Mouse (Mus musculus): ENCODE measurements around the gene Mlph. TPM values are rescaled to one million over a fixed set of nuclear protein-coding genes. Genes with fewer than 3 reads are reported as not detected.

Mlph gene
- polyA plus RNA-seq, 1 experiment = 0.58 TPM

- no peak for TF ChIP-seq CTCF (IDR thresholded peaks at IDR 0.05; ENCODE audit: extremely low read depth, insufficient read depth, low read length)
- TF ChIP-seq POLR2A (IDR thresholded peaks at IDR 0.05; ENCODE audit: extremely low read depth, insufficient read depth, low read length) = no peak
- no peak overlapping the region for H3K4me3 ChIP-seq (ENCODE audit: insufficient read depth, low read length)
- no peak overlapping the region for H3K27ac ChIP-seq (ENCODE audit: insufficient read depth, low read length)
- H3K4me1 ChIP-seq (ENCODE audit: control insufficient read depth, insufficient read depth, low read length) = peaks cover 2% of the 10 kb centered on the region; the same call in 1 of the 2 replicates
These were observed 18.6 kb upstream of the Mlph start for GRCm38 (mm10) chr1:90896281-90896680.

DNA sequence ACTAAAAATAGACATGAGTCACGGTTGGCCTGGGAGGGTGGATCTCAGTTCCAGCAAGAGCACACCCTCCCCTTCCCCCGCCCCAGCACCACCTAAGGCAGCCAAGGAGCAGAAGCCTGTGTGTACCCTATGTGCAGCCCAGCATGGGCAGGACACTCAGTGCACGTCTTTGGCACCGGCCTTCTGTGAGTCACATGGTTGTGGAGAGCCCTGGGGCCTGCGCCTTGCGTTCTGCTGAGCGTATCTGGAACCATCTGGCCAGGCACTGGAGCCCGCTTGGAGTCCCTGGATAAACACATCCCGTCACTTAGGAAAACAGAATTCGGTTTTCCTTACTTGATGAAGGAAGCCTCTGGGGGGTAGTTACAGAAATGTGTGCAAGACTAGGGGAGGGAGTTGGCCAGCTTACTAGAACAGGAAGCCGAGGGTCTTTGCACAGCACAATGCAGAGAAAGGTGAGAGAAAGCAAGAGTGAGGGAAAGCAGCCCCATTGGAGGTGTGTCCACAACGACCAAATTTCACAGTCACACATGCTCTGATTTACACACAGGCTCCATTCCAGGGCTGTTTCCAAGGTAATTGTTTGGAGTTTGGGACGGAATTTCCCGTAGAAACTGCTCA is 18.0 kb upstream of the Mlph start:
- Histone ChIP-seq H3K27ac (ENCODE audit: insufficient read depth, low read length) (no peak overlapping the region), H3K4me1 (ENCODE audit: control insufficient read depth, insufficient read depth, low read length) (peaks cover 2% of the 10 kb centered on the region; the same call in 1 of the 2 replicates), H3K4me3 (ENCODE audit: insufficient read depth, low read length) (no peak overlapping the region)
- no peak for TF ChIP-seq CTCF (IDR thresholded peaks at IDR 0.05; ENCODE audit: extremely low read depth, insufficient read depth, low read length)
- no peak for TF ChIP-seq POLR2A (IDR thresholded peaks at IDR 0.05; ENCODE audit: extremely low read depth, insufficient read depth, low read length)

- no peak overlapping the region for H3K4me3 ChIP-seq (ENCODE audit: insufficient read depth, low read length)
- H3K4me1 ChIP-seq (ENCODE audit: control insufficient read depth, insufficient read depth, low read length) = peaks cover 2% of the 10 kb centered on the region; the same call in 1 of the 2 replicates
- TF ChIP-seq POLR2A (IDR thresholded peaks at IDR 0.05; ENCODE audit: extremely low read depth, insufficient read depth, low read length) (no peak), CTCF (IDR thresholded peaks at IDR 0.05; ENCODE audit: extremely low read depth, insufficient read depth, low read length) (no peak)
These were observed 16.9 kb upstream of the Mlph start for GRCm38 (mm10) chr1:90898012-90898411.

DNA sequence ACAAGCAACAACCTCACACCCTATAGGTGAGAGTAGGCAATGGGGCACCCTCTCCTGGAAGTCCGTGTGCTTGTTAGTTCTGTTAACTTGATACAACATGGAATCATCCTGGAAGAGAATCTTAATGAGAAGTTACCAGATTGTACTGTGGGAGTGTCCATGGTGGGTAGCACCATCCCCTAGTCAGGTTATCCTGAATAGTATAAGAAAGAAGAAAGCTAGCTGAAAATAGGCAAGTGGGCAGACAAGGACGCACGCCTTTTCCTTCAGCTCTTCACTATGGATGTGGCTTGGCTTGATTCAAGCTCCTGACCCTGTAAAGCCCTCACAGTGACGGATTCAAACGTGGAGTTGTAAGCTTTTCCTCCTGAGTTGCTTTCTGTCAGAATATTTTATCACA is 15.1 kb upstream of the Mlph start:
- no peak for TF ChIP-seq CTCF (IDR thresholded peaks at IDR 0.05; ENCODE audit: extremely low read depth, insufficient read depth, low read length)
- TF ChIP-seq POLR2A (IDR thresholded peaks at IDR 0.05; ENCODE audit: extremely low read depth, insufficient read depth, low read length) = no peak
- Histone ChIP-seq H3K4me1 (ENCODE audit: control insufficient read depth, insufficient read depth, low read length) (peaks cover 2% of the 10 kb centered on the region), H3K4me3 (ENCODE audit: insufficient read depth, low read length) (no peak overlapping the region), H3K27ac (ENCODE audit: insufficient read depth, low read length) (no peak overlapping the region)

More at GRCm38 (mm10) chr1:90898012-90898411, 16.9 kb upstream of the Mlph start:
- no peak overlapping the region for H3K27ac ChIP-seq (ENCODE audit: insufficient read depth, low read length)

DNA sequence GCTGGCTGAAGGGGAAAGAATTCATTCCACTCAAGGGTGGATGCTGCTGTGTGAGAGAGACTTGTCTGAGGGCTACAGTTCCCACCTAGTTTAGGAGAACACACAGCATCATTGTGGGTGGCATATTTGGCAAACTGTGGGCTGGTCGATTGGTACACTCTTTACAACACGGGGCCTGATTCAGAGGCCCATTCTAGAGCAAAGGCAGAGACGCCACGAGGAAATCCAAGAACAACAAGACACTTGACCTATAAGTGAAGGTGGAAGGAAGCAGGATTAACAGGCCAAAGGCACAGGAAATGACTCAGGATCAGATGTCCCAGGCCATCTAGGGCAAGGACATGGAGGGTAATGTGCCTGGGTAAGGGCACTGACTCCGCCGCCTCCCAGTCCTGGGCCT is 14.5 kb upstream of the Mlph start:
- no peak overlapping the region for H3K4me3 ChIP-seq (ENCODE audit: insufficient read depth, low read length)
- H3K27ac ChIP-seq (ENCODE audit: insufficient read depth, low read length) = no peak overlapping the region
- peaks cover 2% of the 10 kb centered on the region for H3K4me1 ChIP-seq (ENCODE audit: control insufficient read depth, insufficient read depth, low read length)
- TF ChIP-seq POLR2A (IDR thresholded peaks at IDR 0.05; ENCODE audit: extremely low read depth, insufficient read depth, low read length) (no peak), CTCF (IDR thresholded peaks at IDR 0.05; ENCODE audit: extremely low read depth, insufficient read depth, low read length) (no peak)

DNA sequence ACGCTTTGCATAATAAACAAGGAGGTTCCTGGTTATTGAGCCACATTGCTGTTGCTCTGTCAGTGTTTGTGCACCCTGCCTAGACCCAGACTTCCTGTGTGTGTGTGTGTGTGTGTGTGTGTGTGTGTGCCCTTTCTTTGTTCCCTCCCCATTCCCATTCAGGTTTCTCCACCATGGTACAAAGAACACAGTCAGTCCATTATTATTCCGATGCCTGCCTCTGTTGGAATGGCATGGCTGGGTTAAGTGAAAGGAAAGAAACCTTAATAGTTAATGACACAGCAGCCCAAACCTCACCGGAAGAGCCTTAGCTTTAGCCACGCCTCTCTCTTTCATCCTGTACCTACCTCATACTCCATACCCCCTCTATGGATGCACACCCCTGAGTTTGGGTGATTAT is 13.6 kb upstream of the Mlph start:
- H3K4me3 ChIP-seq (ENCODE audit: insufficient read depth, low read length) = no peak overlapping the region
- peaks cover 2% of the 10 kb centered on the region for H3K4me1 ChIP-seq (ENCODE audit: control insufficient read depth, insufficient read depth, low read length)
- no peak for TF ChIP-seq POLR2A (IDR thresholded peaks at IDR 0.05; ENCODE audit: extremely low read depth, insufficient read depth, low read length)
- TF ChIP-seq CTCF (IDR thresholded peaks at IDR 0.05; ENCODE audit: extremely low read depth, insufficient read depth, low read length) = no peak
- no peak overlapping the region for H3K27ac ChIP-seq (ENCODE audit: insufficient read depth, low read length)

DNA sequence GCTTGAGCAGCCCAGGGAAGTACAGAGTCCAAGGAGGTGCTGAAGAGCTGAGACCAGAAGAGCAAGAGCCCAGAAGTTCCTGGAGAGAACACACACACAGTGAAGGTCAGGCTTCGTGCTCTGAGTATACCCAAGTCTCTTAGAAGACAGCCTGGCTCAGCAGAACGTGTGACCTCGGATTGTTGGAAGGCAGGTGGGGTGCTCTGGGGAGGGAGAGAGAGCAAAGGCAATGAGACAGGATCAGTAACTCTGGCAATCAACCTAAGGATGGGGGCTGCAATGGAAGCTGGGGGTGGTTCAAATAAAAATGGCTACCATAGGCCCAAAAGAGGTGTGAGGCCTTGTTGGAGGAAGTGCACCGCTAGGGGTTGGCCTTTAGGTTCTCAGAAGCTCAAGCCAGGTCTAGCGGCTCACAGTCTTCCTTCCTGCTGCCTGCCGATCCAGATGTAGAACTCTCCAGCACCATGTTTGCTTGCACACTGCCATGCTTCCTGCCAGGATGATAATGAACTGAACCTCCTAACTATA is 13.1 kb upstream of the Mlph start:
- Histone ChIP-seq H3K27ac (ENCODE audit: insufficient read depth, low read length) (no peak overlapping the region), H3K4me1 (ENCODE audit: control insufficient read depth, insufficient read depth, low read length) (peaks cover 2% of the 10 kb centered on the region), H3K4me3 (ENCODE audit: insufficient read depth, low read length) (no peak overlapping the region)
- TF ChIP-seq CTCF (IDR thresholded peaks at IDR 0.05; ENCODE audit: extremely low read depth, insufficient read depth, low read length) = no peak
- no peak for TF ChIP-seq POLR2A (IDR thresholded peaks at IDR 0.05; ENCODE audit: extremely low read depth, insufficient read depth, low read length)

- TF ChIP-seq POLR2A (IDR thresholded peaks at IDR 0.05; ENCODE audit: extremely low read depth, insufficient read depth, low read length) (no peak), CTCF (IDR thresholded peaks at IDR 0.05; ENCODE audit: extremely low read depth, insufficient read depth, low read length) (no peak)
- Histone ChIP-seq H3K4me1 (ENCODE audit: control insufficient read depth, insufficient read depth, low read length) (peaks cover 2% of the 10 kb centered on the region), H3K4me3 (ENCODE audit: insufficient read depth, low read length) (no peak overlapping the region), H3K27ac (ENCODE audit: insufficient read depth, low read length) (no peak overlapping the region)
These were observed 12.1 kb upstream of the Mlph start for GRCm38 (mm10) chr1:90902751-90903150.

- Histone ChIP-seq H3K4me1 (ENCODE audit: control insufficient read depth, insufficient read depth, low read length) (peaks cover 2% of the 10 kb centered on the region), H3K27ac (ENCODE audit: insufficient read depth, low read length) (no peak overlapping the region), H3K4me3 (ENCODE audit: insufficient read depth, low read length) (no peak overlapping the region)
- TF ChIP-seq CTCF (IDR thresholded peaks at IDR 0.05; ENCODE audit: extremely low read depth, insufficient read depth, low read length) (no peak), POLR2A (IDR thresholded peaks at IDR 0.05; ENCODE audit: extremely low read depth, insufficient read depth, low read length) (no peak)
These were observed 11.5 kb upstream of the Mlph start for GRCm38 (mm10) chr1:90903211-90903945.
